Mouse (Mus musculus) myocyte (in vitro differentiated cells): ENCODE data around the gene Fgf5. TPM values are rescaled to one million over a fixed set of nuclear protein-coding genes. Genes with fewer than 3 reads are reported as not detected.

ENCODE experiments used
- H3K27me3 ChIP-seq: one replicate; pipeline ENCODE4 v1.6.1; 2011; ENCODE audit not compliant: control insufficient read depth, insufficient read depth, insufficient read length
- H3K36me3 ChIP-seq: one replicate; pipeline ENCODE4 v1.6.1; 2011; ENCODE audit not compliant: control insufficient read depth, insufficient read depth
- H3K4me2 ChIP-seq: one replicate; pipeline ENCODE4 v1.6.1; 2011; ENCODE audit warnings: low read depth, control low read depth
- H3K4me3 ChIP-seq: one replicate; pipeline ENCODE4 v1.5.1; 2011; ENCODE audit warnings: mild to moderate bottlenecking, control low read depth, moderate library complexity
- H3K79me2 ChIP-seq: one replicate; pipeline ENCODE4 v1.6.1; 2011; ENCODE audit not compliant: control insufficient read depth, insufficient read depth
- H3ac ChIP-seq: one replicate; pipeline ENCODE4 v1.6.1; 2011; ENCODE audit not compliant: control insufficient read depth, insufficient read length
- CEBPB ChIP-seq: IDR thresholded peaks from 2 replicates; pipeline ENCODE4 v1.6.1; 2011; ENCODE audit warnings: mild to moderate bottlenecking, moderate library complexity; ENCODE audit not compliant: poor library complexity, insufficient read depth, severe bottlenecking
- E2F4 ChIP-seq: IDR thresholded peaks from one replicate; pipeline ENCODE4 v1.6.1; 2011; ENCODE audit warnings: mild to moderate bottlenecking, control low read depth, moderate library complexity; ENCODE audit not compliant: insufficient read depth
- MAX ChIP-seq: IDR thresholded peaks from one replicate; pipeline ENCODE4 v1.6.1; 2011; ENCODE audit warnings: low read depth, mild to moderate bottlenecking, control low read depth
- MYOD1 ChIP-seq, 3 experiments: IDR thresholded peaks; one replicate each; pipeline ENCODE4 v1.6.1; 2011; ENCODE audit warnings: control low read depth in 2 of 3, low read depth in 2 of 3, mild to moderate bottlenecking in 2 of 3, moderate library complexity in 1 of 3; ENCODE audit not compliant: insufficient read length in 2 of 3, control insufficient read depth in 1 of 3
- MYOG ChIP-seq, 3 experiments: IDR thresholded peaks; one replicate each; pipeline ENCODE4 v1.6.1; 2011; ENCODE audit warnings: control low read depth in 2 of 3, low read depth in 2 of 3, mild to moderate bottlenecking in 2 of 3; ENCODE audit not compliant: insufficient read length in 2 of 3, control insufficient read depth in 1 of 3, insufficient read depth in 1 of 3
- POLR2A ChIP-seq: IDR thresholded peaks from one replicate; pipeline ENCODE4 v1.6.1; 2011; ENCODE audit warnings: low read depth, mild to moderate bottlenecking, control low read depth, moderate library complexity; ENCODE audit not compliant: insufficient read length
- POLR2AphosphoS2 ChIP-seq: IDR thresholded peaks from one replicate; pipeline ENCODE4 v1.6.1; 2011; ENCODE audit warnings: low read depth, control low read depth; ENCODE audit not compliant: insufficient read length
- REST ChIP-seq: IDR thresholded peaks from one replicate; pipeline ENCODE4 v1.6.1; 2011; ENCODE audit warnings: mild to moderate bottlenecking, control low read depth, moderate library complexity; ENCODE audit not compliant: insufficient read depth, insufficient read length
- SRF ChIP-seq: IDR thresholded peaks from one replicate; pipeline ENCODE4 v1.6.1; 2011; ENCODE audit warnings: low read depth; ENCODE audit not compliant: control insufficient read depth, insufficient read length
- TCF12 ChIP-seq: IDR thresholded peaks from one replicate; pipeline ENCODE4 v1.6.1; 2011; ENCODE audit warnings: mild to moderate bottlenecking, control low read depth; ENCODE audit not compliant: poor library complexity, insufficient read depth, severe bottlenecking
- TCF3 ChIP-seq: IDR thresholded peaks from one replicate; pipeline ENCODE4 v1.6.1; 2011; ENCODE audit warnings: low read depth, control low read depth; ENCODE audit not compliant: insufficient read length
- USF1 ChIP-seq: IDR thresholded peaks from one replicate; pipeline ENCODE4 v1.6.1; 2011; ENCODE audit warnings: low read depth, mild to moderate bottlenecking, control low read depth, moderate library complexity
- polyA plus RNA-seq: library from polyadenylated mRNA; unstranded; fragments of >200 nt; fragmentation: generic; extraction: Trizol; gene quantifications from one replicate; pipeline ENCODE4 v1.2.1, GENCODE M21; 2012; ENCODE audit warnings: missing spikeins

The Fgf5 gene
- polyA plus RNA-seq, 1 experiment, result 0.40 TPM

DNA sequence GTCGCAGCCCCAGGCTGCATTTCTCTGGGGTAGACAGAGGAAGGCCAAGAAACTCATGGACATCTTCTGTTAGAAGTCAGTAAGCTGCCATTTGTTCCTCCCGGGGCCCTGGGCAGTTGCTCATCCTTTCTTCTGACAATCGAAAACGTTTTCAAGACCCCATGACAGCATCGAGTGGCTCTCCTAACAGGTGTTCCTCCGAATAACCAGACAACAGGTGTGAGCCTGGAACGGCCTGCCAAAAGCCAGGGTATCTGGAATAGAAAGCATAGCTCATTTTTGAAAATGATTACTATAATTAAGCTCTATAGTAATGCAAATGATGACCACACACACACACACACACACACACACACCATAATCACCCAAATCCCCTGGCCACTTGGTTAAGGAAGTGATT, 7.2 kb upstream of the Fgf5 start:
- TF ChIP-seq POLR2AphosphoS2, result no peak
- TF ChIP-seq SRF, result no peak
- peak in 2 of 3 experiments; percentile 56 to 61 for TF ChIP-seq MYOD1 (IDR thresholded peaks at IDR 0.05; ENCODE audit: control insufficient read depth in 1 of 3, insufficient read length in 2 of 3, low read depth in 2 of 3)
- no peak for TF ChIP-seq MAX
- TF ChIP-seq E2F4, result no peak
- no peak overlapping the region for H3ac ChIP-seq
- H3K27me3 ChIP-seq, result no peaks in the 10 kb centered on the region
- H3K36me3 ChIP-seq, result no peaks in the 10 kb centered on the region
- H3K4me3 ChIP-seq, result no peak overlapping the region
- H3K79me2 ChIP-seq, result no peaks in the 10 kb centered on the region
- H3K4me2 ChIP-seq, result no peak overlapping the region

DNA sequence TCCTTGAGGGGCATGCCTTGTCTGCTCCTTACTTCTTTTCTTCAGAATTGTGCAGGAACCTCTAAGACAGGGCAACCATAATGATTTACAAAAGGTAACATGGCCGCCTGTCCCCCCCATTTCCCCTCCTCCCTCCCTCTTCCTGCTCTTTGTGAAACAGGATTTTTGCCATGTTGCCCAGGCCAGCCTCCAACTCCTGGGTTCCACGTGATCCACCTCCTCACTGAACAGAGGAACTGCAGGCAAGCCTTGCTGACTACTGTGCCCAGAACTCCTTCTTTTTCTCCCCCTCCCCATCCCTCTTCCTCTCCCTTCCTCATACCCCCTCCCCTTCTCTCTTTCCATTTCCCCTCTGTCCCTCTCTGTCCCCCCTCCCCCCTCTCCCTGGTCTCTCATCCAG, 6.5 kb upstream of the Fgf5 start:
- H3K4me3 ChIP-seq, result no peak overlapping the region
- no peak overlapping the region for H3ac ChIP-seq
- no peak overlapping the region for H3K4me2 ChIP-seq
- TF ChIP-seq TCF3 (no peak), REST (no peak)
- H3K27me3 ChIP-seq, result no peaks in the 10 kb centered on the region
- no peaks in the 10 kb centered on the region for H3K79me2 ChIP-seq
- no peaks in the 10 kb centered on the region for H3K36me3 ChIP-seq

DNA sequence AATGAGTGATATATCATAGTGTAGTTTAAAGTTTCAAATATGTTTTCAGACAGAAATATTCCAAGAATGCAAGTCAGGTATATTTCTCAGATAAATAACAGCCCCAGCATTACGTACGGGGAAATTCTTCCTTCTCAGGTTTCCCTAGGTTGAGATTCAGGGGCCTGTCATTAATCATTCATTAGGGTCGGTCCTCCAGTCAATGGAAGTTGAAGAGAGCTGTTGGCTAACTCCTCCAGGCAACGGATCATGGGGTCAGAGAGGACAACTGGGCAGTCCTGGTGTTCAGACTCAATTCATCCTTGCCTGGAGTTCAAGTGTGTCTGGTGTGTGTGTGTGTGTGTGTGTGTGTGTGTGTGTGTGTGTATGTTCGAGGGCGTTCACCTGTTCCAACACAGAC, 837 bp upstream of the Fgf5 start:
- Histone ChIP-seq H3K36me3 (no peaks in the 10 kb centered on the region), H3K4me2 (peak overlapping the region; percentile 74), H3K4me3 (peak overlapping the region; percentile 26), H3K27me3 (no peaks in the 10 kb centered on the region), H3K79me2 (no peaks in the 10 kb centered on the region), H3ac (peak overlapping the region; percentile 19)
- TF ChIP-seq CEBPB, result no peak
- TF ChIP-seq E2F4, result no peak
- no peak for TF ChIP-seq POLR2A
- TF ChIP-seq MAX, result no peak
- no peak for TF ChIP-seq TCF3
- no peak for TF ChIP-seq POLR2AphosphoS2
- no peak for TF ChIP-seq REST
- TF ChIP-seq USF1, result no peak
- no peak for TF ChIP-seq SRF
- no peak for TF ChIP-seq MYOD1 (IDR thresholded peaks at IDR 0.05; ENCODE audit: control insufficient read depth in 1 of 3, insufficient read length in 2 of 3, low read depth in 2 of 3)

DNA sequence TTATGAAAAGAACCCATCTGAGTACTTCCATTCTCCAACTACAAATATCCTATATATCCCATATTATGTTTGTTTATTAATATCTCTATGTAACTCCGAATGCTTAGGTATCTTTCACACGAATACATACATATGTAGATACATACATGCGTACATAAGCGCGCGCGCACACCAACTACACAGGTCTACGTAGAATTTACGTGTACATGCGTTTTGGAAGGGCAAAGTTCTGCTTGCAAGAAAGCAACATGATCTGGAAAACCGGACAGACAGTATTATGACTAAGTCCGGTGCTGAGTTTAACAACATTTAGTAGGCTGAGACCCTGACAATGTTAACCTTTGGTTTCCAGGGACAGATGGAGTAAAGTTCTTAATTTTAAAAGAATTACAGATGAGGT, 1.2 kb downstream of the Fgf5 start:
- Histone ChIP-seq H3K4me2 (no peak overlapping the region), H3ac (no peak overlapping the region), H3K79me2 (no peaks in the 10 kb centered on the region), H3K36me3 (no peaks in the 10 kb centered on the region), H3K4me3 (peak overlapping the region; percentile 26), H3K27me3 (no peaks in the 10 kb centered on the region)
- TF ChIP-seq POLR2AphosphoS2, result no peak
- no peak for TF ChIP-seq POLR2A
- TF ChIP-seq USF1, result no peak
- no peak for TF ChIP-seq MAX
- no peak for TF ChIP-seq TCF3
- no peak for TF ChIP-seq MYOG (IDR thresholded peaks at IDR 0.05; ENCODE audit: control insufficient read depth in 1 of 3, insufficient read depth in 1 of 3, insufficient read length in 2 of 3, low read depth in 2 of 3)
- no peak for TF ChIP-seq MYOD1 (IDR thresholded peaks at IDR 0.05; ENCODE audit: control insufficient read depth in 1 of 3, insufficient read length in 2 of 3, low read depth in 2 of 3)
- no peak for TF ChIP-seq REST
- no peak for TF ChIP-seq TCF12
- no peak for TF ChIP-seq CEBPB
- no peak for TF ChIP-seq SRF
- TF ChIP-seq E2F4, result no peak

DNA sequence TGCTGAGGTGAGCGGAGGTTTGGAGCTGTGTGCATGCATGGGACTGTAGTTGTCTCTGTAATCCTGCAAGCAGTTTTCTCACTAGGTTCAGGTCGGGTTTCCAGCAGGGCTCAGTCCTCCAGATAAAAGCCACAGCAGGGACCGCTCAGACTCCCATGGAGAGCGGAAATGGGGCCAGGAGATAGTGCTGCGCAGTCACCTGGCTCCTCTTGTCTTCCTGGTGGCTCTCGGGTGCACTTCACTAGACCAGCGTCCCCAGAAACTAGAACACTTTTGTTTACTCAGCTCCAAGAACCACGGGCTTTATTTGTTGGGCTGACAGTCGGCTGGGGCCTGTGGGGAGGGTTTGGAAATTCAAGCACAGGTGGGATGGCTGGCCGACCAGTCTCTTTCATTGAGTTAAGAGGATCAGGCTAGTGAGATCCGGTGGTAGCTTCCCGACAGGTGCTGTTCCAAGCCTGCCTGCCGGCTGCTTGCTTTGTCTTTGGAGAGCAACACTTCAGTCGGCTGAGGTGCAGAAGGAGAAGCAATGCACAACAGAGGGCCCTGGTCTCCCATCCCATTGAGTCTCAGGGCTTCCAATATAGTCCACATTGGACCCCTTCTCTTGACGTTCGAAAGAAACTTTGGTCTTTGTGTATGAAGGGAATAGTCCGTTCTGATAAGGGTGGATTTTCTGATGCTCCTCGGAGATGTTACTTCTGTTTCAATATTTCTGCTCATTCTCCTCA, 1.9 kb downstream of the Fgf5 start:
- Histone ChIP-seq H3ac (no peak overlapping the region), H3K4me3 (no peak overlapping the region), H3K27me3 (no peaks in the 10 kb centered on the region), H3K4me2 (no peak overlapping the region), H3K79me2 (no peaks in the 10 kb centered on the region), H3K36me3 (no peaks in the 10 kb centered on the region)
- no peak for TF ChIP-seq TCF12
- no peak for TF ChIP-seq USF1
- TF ChIP-seq TCF3, result no peak
- no peak for TF ChIP-seq MYOD1 (IDR thresholded peaks at IDR 0.05; ENCODE audit: control insufficient read depth in 1 of 3, insufficient read length in 2 of 3, low read depth in 2 of 3)
